Mouse (Mus musculus) myocyte (in vitro differentiated cells): ENCODE data around the gene Tap2. TPM values are rescaled to one million over a fixed set of nuclear protein-coding genes. Genes with fewer than 3 reads are reported as not detected.

Experiments used
- H3K27me3 ChIP-seq: one replicate; pipeline ENCODE4 v1.6.1; 2011; ENCODE audit not compliant: control insufficient read depth, insufficient read depth, insufficient read length
- H3K36me3 ChIP-seq: one replicate; pipeline ENCODE4 v1.6.1; 2011; ENCODE audit not compliant: control insufficient read depth, insufficient read depth
- H3K4me2 ChIP-seq: one replicate; pipeline ENCODE4 v1.6.1; 2011; ENCODE audit warnings: low read depth, control low read depth
- H3K4me3 ChIP-seq: one replicate; pipeline ENCODE4 v1.5.1; 2011; ENCODE audit warnings: mild to moderate bottlenecking, control low read depth, moderate library complexity
- H3K79me2 ChIP-seq: one replicate; pipeline ENCODE4 v1.6.1; 2011; ENCODE audit not compliant: control insufficient read depth, insufficient read depth
- H3ac ChIP-seq: one replicate; pipeline ENCODE4 v1.6.1; 2011; ENCODE audit not compliant: control insufficient read depth, insufficient read length
- CEBPB ChIP-seq: IDR thresholded peaks from 2 replicates; pipeline ENCODE4 v1.6.1; 2011; ENCODE audit warnings: mild to moderate bottlenecking, moderate library complexity; ENCODE audit not compliant: poor library complexity, insufficient read depth, severe bottlenecking
- E2F4 ChIP-seq: IDR thresholded peaks from one replicate; pipeline ENCODE4 v1.6.1; 2011; ENCODE audit warnings: mild to moderate bottlenecking, control low read depth, moderate library complexity; ENCODE audit not compliant: insufficient read depth
- MAX ChIP-seq: IDR thresholded peaks from one replicate; pipeline ENCODE4 v1.6.1; 2011; ENCODE audit warnings: low read depth, mild to moderate bottlenecking, control low read depth
- MYOD1 ChIP-seq, 3 experiments: IDR thresholded peaks; one replicate each; pipeline ENCODE4 v1.6.1; 2011; ENCODE audit warnings: control low read depth in 2 of 3, low read depth in 2 of 3, mild to moderate bottlenecking in 2 of 3, moderate library complexity in 1 of 3; ENCODE audit not compliant: insufficient read length in 2 of 3, control insufficient read depth in 1 of 3
- MYOG ChIP-seq, 3 experiments: IDR thresholded peaks; one replicate each; pipeline ENCODE4 v1.6.1; 2011; ENCODE audit warnings: control low read depth in 2 of 3, low read depth in 2 of 3, mild to moderate bottlenecking in 2 of 3; ENCODE audit not compliant: insufficient read length in 2 of 3, control insufficient read depth in 1 of 3, insufficient read depth in 1 of 3
- POLR2A ChIP-seq: IDR thresholded peaks from one replicate; pipeline ENCODE4 v1.6.1; 2011; ENCODE audit warnings: low read depth, mild to moderate bottlenecking, control low read depth, moderate library complexity; ENCODE audit not compliant: insufficient read length
- POLR2AphosphoS2 ChIP-seq: IDR thresholded peaks from one replicate; pipeline ENCODE4 v1.6.1; 2011; ENCODE audit warnings: low read depth, control low read depth; ENCODE audit not compliant: insufficient read length
- REST ChIP-seq: IDR thresholded peaks from one replicate; pipeline ENCODE4 v1.6.1; 2011; ENCODE audit warnings: mild to moderate bottlenecking, control low read depth, moderate library complexity; ENCODE audit not compliant: insufficient read depth, insufficient read length
- SRF ChIP-seq: IDR thresholded peaks from one replicate; pipeline ENCODE4 v1.6.1; 2011; ENCODE audit warnings: low read depth; ENCODE audit not compliant: control insufficient read depth, insufficient read length
- TCF12 ChIP-seq: IDR thresholded peaks from one replicate; pipeline ENCODE4 v1.6.1; 2011; ENCODE audit warnings: mild to moderate bottlenecking, control low read depth; ENCODE audit not compliant: poor library complexity, insufficient read depth, severe bottlenecking
- TCF3 ChIP-seq: IDR thresholded peaks from one replicate; pipeline ENCODE4 v1.6.1; 2011; ENCODE audit warnings: low read depth, control low read depth; ENCODE audit not compliant: insufficient read length
- USF1 ChIP-seq: IDR thresholded peaks from one replicate; pipeline ENCODE4 v1.6.1; 2011; ENCODE audit warnings: low read depth, mild to moderate bottlenecking, control low read depth, moderate library complexity
- polyA plus RNA-seq: library from polyadenylated mRNA; unstranded; fragments of >200 nt; fragmentation: generic; extraction: Trizol; gene quantifications from one replicate; pipeline ENCODE4 v1.2.1, GENCODE M21; 2012; ENCODE audit warnings: missing spikeins

Gene Tap2
- polyA plus RNA-seq, 1 experiment, result 5.3 TPM

DNA sequence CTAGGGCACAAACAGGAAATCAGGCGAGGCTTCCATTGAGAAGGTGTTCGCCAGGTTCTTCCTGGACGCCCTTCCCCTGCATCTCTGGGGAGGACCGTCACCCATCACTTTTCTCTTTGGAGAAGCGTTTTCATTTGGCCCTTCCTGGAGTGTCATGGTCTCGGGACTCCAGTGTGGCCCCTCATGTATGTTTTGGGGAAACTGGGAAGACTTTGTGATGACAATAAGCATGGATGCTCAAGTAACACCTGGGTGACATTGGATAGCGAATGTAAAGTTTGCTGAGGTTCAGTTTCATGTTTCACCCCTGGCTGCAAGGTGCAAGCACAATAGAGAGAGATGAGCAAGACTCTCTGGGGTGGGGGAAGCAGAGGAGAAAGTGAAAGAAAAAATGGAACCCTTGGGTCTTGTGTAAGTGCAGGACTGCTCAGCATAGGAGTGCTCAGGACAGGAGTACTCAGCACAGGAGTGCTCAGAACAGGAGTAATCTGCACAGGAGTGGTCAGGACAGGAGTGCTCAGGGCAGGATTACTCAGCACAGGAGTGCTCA, 1.7 kb upstream of the Tap2 start:
- Histone ChIP-seq H3K79me2 (no peaks in the 10 kb centered on the region), H3K36me3 (no peaks in the 10 kb centered on the region), H3K4me3 (no peak overlapping the region), H3ac (no peak overlapping the region), H3K4me2 (no peak overlapping the region), H3K27me3 (peaks cover 32% of the 10 kb centered on the region)
- no peak for TF ChIP-seq CEBPB
- TF ChIP-seq POLR2AphosphoS2, result no peak
- no peak for TF ChIP-seq MYOD1 (IDR thresholded peaks at IDR 0.05; ENCODE audit: control insufficient read depth in 1 of 3, insufficient read length in 2 of 3, low read depth in 2 of 3)
- no peak for TF ChIP-seq POLR2A

DNA sequence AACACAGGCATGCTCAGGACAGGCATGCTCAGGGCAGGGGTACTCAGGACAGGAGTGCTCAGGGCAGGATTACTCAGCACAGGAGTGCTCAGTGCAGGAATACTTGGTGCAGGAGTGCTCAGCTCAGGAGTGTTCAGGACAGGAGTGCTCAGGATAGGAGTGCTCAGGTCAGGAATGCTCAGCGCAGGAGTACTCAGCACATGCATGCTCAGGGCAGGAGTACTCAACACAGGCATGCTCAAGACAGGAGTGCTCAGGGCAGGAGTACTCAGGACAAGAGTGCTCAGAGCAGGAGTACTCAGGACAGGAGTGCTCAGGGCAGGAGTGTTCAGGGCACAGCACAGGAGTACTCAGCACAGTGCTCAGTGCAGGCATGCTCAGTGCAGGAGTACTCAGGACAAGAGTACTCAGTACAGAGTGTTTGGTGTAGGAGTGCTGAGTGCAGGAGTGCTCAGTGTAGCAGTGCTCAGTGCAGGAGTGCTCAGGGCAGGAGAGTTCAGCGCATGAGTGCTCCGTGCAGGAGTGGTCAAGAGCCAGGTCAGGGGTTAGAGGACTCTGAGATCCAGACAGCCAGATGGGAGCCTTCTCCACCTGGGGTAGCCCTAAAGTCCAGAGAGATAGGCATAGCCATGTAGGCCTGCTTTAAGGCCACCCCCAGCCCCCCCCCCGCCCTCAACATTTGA, 426 bp upstream of the Tap2 start:
- Histone ChIP-seq H3K79me2 (no peaks in the 10 kb centered on the region), H3K27me3 (peaks cover 20% of the 10 kb centered on the region), H3K4me3 (no peak overlapping the region), H3K4me2 (no peak overlapping the region), H3K36me3 (no peaks in the 10 kb centered on the region), H3ac (no peak overlapping the region)
- TF ChIP-seq E2F4 (no peak), POLR2AphosphoS2 (no peak), TCF3 (no peak), USF1 (no peak), CEBPB (no peak), MYOG (IDR thresholded peaks at IDR 0.05; ENCODE audit: control insufficient read depth in 1 of 3, insufficient read depth in 1 of 3, insufficient read length in 2 of 3, low read depth in 2 of 3) (no peak), MYOD1 (IDR thresholded peaks at IDR 0.05; ENCODE audit: control insufficient read depth in 1 of 3, insufficient read length in 2 of 3, low read depth in 2 of 3) (no peak)

DNA sequence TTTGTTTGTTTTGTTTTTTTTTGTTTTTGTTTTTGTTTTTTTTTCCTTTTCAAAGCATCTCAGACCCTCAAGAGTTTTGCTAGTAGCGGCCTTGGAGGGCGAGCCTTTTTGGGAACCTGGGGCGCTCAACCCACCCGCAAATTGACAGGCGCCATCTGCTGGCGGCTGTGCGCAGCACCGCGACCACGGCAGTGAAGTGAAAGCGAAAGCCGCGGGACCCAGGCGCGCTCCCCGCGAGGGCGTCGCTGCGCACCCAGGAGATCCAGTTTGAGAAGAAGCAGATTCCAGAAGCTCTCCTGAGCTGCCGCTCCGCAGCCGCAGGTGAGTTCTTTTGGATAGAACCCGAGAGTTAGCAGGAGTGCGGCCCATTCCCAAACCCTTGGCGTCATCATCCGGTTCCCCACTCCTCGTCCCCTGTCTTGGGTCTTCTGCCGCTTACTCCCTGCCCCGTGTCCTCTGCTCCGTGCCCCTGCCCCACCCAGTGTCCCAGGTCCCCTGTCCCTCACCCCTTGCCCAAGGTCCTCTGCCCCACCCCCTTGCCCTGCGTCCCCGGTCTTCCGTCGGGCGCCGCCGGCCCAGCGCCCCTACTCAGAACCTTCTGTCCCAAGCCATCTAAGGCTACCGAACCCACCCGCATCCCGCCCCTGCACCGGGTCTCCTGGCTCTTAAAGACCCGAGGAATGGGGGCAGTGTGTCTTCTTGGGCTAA, 1.1 kb downstream of the Tap2 start:
- Histone ChIP-seq H3K27me3 (peaks cover 4% of the 10 kb centered on the region), H3K79me2 (no peaks in the 10 kb centered on the region), H3K4me2 (peak overlapping the region; percentile 70), H3K36me3 (no peaks in the 10 kb centered on the region), H3K4me3 (peak overlapping the region; percentile 38), H3ac (peak overlapping the region; percentile 48)
- TF ChIP-seq POLR2A (no peak), USF1 (no peak), MAX (no peak), REST (no peak), SRF (no peak), POLR2AphosphoS2 (no peak), MYOG (IDR thresholded peaks at IDR 0.05; ENCODE audit: control insufficient read depth in 1 of 3, insufficient read depth in 1 of 3, insufficient read length in 2 of 3, low read depth in 2 of 3) (no peak), CEBPB (no peak), TCF3 (no peak), MYOD1 (IDR thresholded peaks at IDR 0.05; ENCODE audit: control insufficient read depth in 1 of 3, insufficient read length in 2 of 3, low read depth in 2 of 3) (no peak), TCF12 (no peak), E2F4 (no peak)

DNA sequence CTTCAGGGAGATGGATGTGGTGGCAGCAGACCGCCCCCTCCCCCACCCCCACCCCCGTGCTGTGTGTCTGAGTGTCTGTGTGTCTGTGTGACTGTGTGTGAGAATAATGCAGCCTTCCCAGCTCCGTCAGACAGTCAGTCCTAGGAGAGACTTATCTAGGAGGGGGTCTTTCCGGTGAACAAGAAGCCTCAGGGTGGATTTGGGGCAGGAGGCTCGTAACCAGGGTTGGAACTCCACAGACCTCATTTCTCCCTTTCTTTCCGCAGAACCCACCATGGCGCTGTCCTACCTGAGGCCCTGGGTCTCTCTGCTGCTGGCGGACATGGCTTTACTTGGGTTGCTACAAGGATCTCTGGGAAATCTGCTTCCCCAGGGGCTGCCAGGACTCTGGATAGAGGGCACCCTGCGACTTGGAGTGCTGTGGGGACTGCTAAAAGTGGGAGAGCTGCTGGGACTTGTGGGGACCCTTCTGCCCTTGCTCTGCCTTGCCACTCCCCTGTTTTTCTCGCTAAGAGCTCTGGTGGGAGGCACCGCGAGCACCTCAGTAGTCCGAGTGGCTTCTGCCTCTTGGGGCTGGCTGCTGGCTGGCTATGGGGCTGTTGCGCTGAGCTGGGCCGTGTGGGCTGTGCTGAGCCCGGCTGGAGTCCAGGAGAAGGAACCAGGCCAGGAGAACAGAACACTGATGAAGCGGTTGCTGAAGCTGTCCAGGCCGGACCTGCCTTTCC, 1.9 kb downstream of the Tap2 start:
- no peak for TF ChIP-seq E2F4
- TF ChIP-seq TCF3, result no peak
- TF ChIP-seq CEBPB, result no peak
- TF ChIP-seq POLR2AphosphoS2, result no peak
- TF ChIP-seq SRF, result no peak
- TF ChIP-seq USF1, result no peak
- TF ChIP-seq MYOG (IDR thresholded peaks at IDR 0.05; ENCODE audit: control insufficient read depth in 1 of 3, insufficient read depth in 1 of 3, insufficient read length in 2 of 3, low read depth in 2 of 3), result no peak
- TF ChIP-seq POLR2A, result no peak
- no peak for TF ChIP-seq MYOD1 (IDR thresholded peaks at IDR 0.05; ENCODE audit: control insufficient read depth in 1 of 3, insufficient read length in 2 of 3, low read depth in 2 of 3)
- TF ChIP-seq MAX, result no peak
- no peak for TF ChIP-seq REST
- no peak for TF ChIP-seq TCF12
- H3K4me2 ChIP-seq, result peak overlapping the region; percentile 70
- H3ac ChIP-seq, result peak overlapping the region; percentile 48
- H3K4me3 ChIP-seq, result peak overlapping the region; percentile 38
- no peaks in the 10 kb centered on the region for H3K36me3 ChIP-seq
- no peaks in the 10 kb centered on the region for H3K27me3 ChIP-seq
- H3K79me2 ChIP-seq, result no peaks in the 10 kb centered on the region
